10 mouse cellular contexts compared by ENCODE assay signal in the genomic region with DNA sequence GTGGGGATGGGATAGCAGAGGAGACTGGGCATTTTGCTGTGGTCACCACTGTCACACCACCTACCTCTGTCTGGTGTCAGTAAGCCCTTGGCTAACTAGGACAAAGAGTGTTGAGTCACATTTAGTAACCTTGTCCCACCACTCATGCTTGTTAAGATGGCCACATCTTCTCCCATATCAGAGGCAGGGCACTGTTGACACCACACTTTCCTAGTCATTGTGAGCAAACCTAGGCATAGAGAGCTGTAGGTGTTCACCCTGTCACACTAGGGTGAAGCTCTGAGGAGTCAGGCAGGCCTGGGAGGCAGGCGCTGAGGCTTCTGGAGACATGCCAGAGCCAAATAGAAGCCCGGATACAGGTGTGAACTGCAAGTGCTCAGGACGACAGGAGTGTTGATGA. TPM values are rescaled to one million over a fixed set of nuclear protein-coding genes. Genes with fewer than 3 reads are reported as not detected.
DNase-seq lines count a peak whose midpoint lies in the region; ATAC-seq and TF ChIP-seq lines count a peak whose summit lies in the region.
"Had no signal": no experiment of that assay in that cellular context is flagged by ENCODE, and none has a peak within 500 bp of the region (broad histone marks: within the 10 kb centered on the region; RNA-seq: fewer than 3 reads in every experiment).

A gene (plus strand): TSS at position 301 of the 400 bp plus-strand sequence.

- intact Hi-C loops in left cerebral cortex, postnatal 14 days (cut with DNase I), result no loop called here
- intact Hi-C loops in heart, postnatal 10 days (cut with DNase I), result no loop called here

- H3K9me3 ChIP-seq in lung, embryonic 14.5 days (ENCODE audit: low read depth, low read length), result no peaks in the 10 kb centered on the region
- no peaks in the 10 kb centered on the region for H3K9me3 ChIP-seq in forebrain, embryonic 15.5 days
- no peaks in the 10 kb centered on the region for H3K9me3 ChIP-seq in neural tube, embryonic 15.5 days (replicated peaks)

- peak within 1 kb of the TSS; percentile 99 for H3K4me2 ChIP-seq in lung, embryonic 14.5 days
- H3K4me2 ChIP-seq in forebrain, embryonic 15.5 days (replicated peaks), result peak within 1 kb of the TSS; percentile 72
- peak within 1 kb of the TSS; percentile 82 for H3K4me2 ChIP-seq in neural tube, embryonic 15.5 days

- H3K27ac ChIP-seq in lung, embryonic 14.5 days (ENCODE audit: low read depth), result no peak within 1 kb of the TSS
- peak within 1 kb of the TSS; percentile 58 for H3K27ac ChIP-seq in forebrain, embryonic 15.5 days (replicated peaks)
- peak within 1 kb of the TSS; percentile 87 for H3K27ac ChIP-seq in neural tube, embryonic 15.5 days (replicated peaks)

- H3K27me3 ChIP-seq in lung, embryonic 14.5 days (ENCODE audit: insufficient read depth, low read length), result peaks cover 6% of the 10 kb centered on the region; the same call in 1 of the 2 replicates
- no peaks in the 10 kb centered on the region for H3K27me3 ChIP-seq in forebrain, embryonic 15.5 days
- no peaks in the 10 kb centered on the region for H3K27me3 ChIP-seq in neural tube, embryonic 15.5 days (replicated peaks)

- no peak for ATAC-seq in lung, embryonic 14.5 days (ENCODE audit: insufficient read depth)
- ATAC-seq in forebrain, embryonic 15.5 days (replicated peaks), result no peak
- no peak for ATAC-seq in neural tube, embryonic 15.5 days (ENCODE audit: low FRiP score)
- ATAC-seq in monocyte, adult 5-6 weeks (replicated peaks; ENCODE audit: insufficient number of reproducible peaks, low FRiP score, low TSS enrichment, poor library complexity, severe bottlenecking), result no peak

- H3K4me1 ChIP-seq in lung, embryonic 14.5 days (ENCODE audit: insufficient read depth), result no peaks in the 10 kb centered on the region
- 0 out of 2 replicates have a peak, but pooled peaks cover 4% of the 10 kb centered on the region for H3K4me1 ChIP-seq in forebrain, embryonic 15.5 days
- peaks cover 30% of the 10 kb centered on the region for H3K4me1 ChIP-seq in neural tube, embryonic 15.5 days

- DNase-seq in lung, embryonic 14.5 days, result no peak
- DNase-seq in lung, postnatal 14 days, result no peak
- no peak for DNase-seq in left cerebral cortex, postnatal 14 days (ENCODE audit: low spot score in 2 of 2)
- DNase-seq in frontal cortex, postnatal 14 days (ENCODE audit: low spot score in 2 of 2), result no peak
- DNase-seq in heart, postnatal 10 days, result no peak
- DNase-seq: adrenal gland, postnatal 36 days had no signal

- peak within 1 kb of the TSS; percentile 62 for H3K4me3 ChIP-seq in lung, embryonic 14.5 days (ENCODE audit: low read depth, low read length)
- H3K4me3 ChIP-seq in forebrain, embryonic 15.5 days, result peak within 1 kb of the TSS; percentile 78
- H3K4me3 ChIP-seq in neural tube, embryonic 15.5 days (replicated peaks), result peak within 1 kb of the TSS; percentile 85

- WGBS in lung, embryonic 14.5 days, result 62% methylated on average over 3 of the region's 3 CpGs
- WGBS in forebrain, embryonic 15.5 days, result 88% methylated on average over 3 of the region's 3 CpGs
- WGBS in neural tube, embryonic 15.5 days, result 92% methylated on average over 3 of the region's 3 CpGs

- H3K36me3 ChIP-seq in lung, embryonic 14.5 days (ENCODE audit: insufficient read depth), result no peaks in the 10 kb centered on the region
- H3K36me3 ChIP-seq in forebrain, embryonic 15.5 days, result no peaks in the 10 kb centered on the region
- H3K36me3 ChIP-seq in neural tube, embryonic 15.5 days, result no peaks in the 10 kb centered on the region

- no peak for TF ChIP-seq CTCF in lung, embryonic 14.5 days (IDR thresholded peaks at IDR 0.05; ENCODE audit: low read depth)

- H3K9ac ChIP-seq in lung, embryonic 14.5 days, result no peak within 1 kb of the TSS
- H3K9ac ChIP-seq in forebrain, embryonic 15.5 days (replicated peaks), result peak within 1 kb of the TSS; percentile 62
- H3K9ac ChIP-seq in neural tube, embryonic 15.5 days (replicated peaks), result peak within 1 kb of the TSS; percentile 84

RNA-seq across cellular contexts. Expression of the gene that starts here (rescaled TPM):
- 3.6 and 3.9 TPM in 2 replicates for polyA plus RNA-seq in lung, embryonic 14.5 days (2014; fragmentation: Nextera tagmentation; extraction: Ambion mirVana)
- 49.9 and 55.5 TPM in 2 replicates for polyA plus RNA-seq in forebrain, embryonic 15.5 days (2015; fragmentation: Nextera tagmentation; extraction: Ambion mirVana)
- total RNA-seq in left cerebral cortex, postnatal 14 days (2021), result 10 to 100 TPM; 61.0 to 62.1 TPM
- polyA plus RNA-seq in neural tube, embryonic 15.5 days (2015; fragmentation: Nextera tagmentation; extraction: Ambion mirVana), result 65.2 and 76.3 TPM in 2 replicates
- total RNA-seq in monocyte, adult 5-6 weeks (2017), result not detected in 3 replicates
- 1 to 10 TPM; 1.1 to 1.7 TPM for total RNA-seq in heart, postnatal 10 days (2021)
- total RNA-seq: liver, adult 2 months had no signal
- polyA plus RNA-seq: liver, adult 2 months had no signal

Comparison
In these comparisons a context has a peak if more than half of its experiments do, and no peak if none do; other contexts are left out.
1. RNA of the gene that starts here (total RNA-seq): 61.0 to 62.1 TPM in left cerebral cortex, postnatal 14 days; 1.1 to 1.7 TPM in heart, postnatal 10 days and not detected in monocyte, adult 5-6 weeks; every median in the first group is over 10 times any median in the second.
2. RNA of the gene that starts here (polyA plus RNA-seq): 65.2 to 76.3 TPM in neural tube, embryonic 15.5 days and 49.9 to 55.5 TPM in forebrain, embryonic 15.5 days; 3.6 to 3.9 TPM in lung, embryonic 14.5 days; every median in the first group is over 10 times any median in the second.
3. Peak in every context shown above with its lines, with median percentiles within 50 percentile points of each other: H3K4me2 ChIP-seq and H3K4me3 ChIP-seq.